Mouse (Mus musculus) ES-E14 (cell line): ENCODE measurements around the gene Nomo1.

Experiments used
- HCFC1 ChIP-seq: IDR thresholded peaks from 2 replicates; pipeline ENCODE4 v1.6.1; 2012; ENCODE audit warnings: low read length, inconsistent platforms, borderline replicate concordance; ENCODE audit not compliant: insufficient read depth
- ZC3H11A ChIP-seq: IDR thresholded peaks from 2 replicates; pipeline ENCODE4 v1.6.1; 2012; ENCODE audit warnings: low read depth, mild to moderate bottlenecking, inconsistent platforms, low read length, borderline replicate concordance
- ZNF384 ChIP-seq: IDR thresholded peaks from 2 replicates; pipeline ENCODE4 v1.6.1; 2012; ENCODE audit warnings: low read depth, low read length, inconsistent platforms

GRCm38 (mm10) chr7:46111212-46111817 is 77.8 kb downstream of the Nomo1 start:
- TF ChIP-seq HCFC1 = no peak
- TF ChIP-seq ZNF384 = no peak
- TF ChIP-seq ZC3H11A = no peak
